Comparison of ENCODE assay signal across 8 mouse cellular contexts in genomic region chr1:187662083-187662609, GRCm38 (mm10). TPM values are rescaled to one million over a fixed set of nuclear protein-coding genes. Genes with fewer than 3 reads are reported as not detected.
DNase-seq lines count a peak whose midpoint lies in the region; ATAC-seq and TF ChIP-seq lines count a peak whose summit lies in the region.

No protein-coding gene starts in this region.

- no peak overlapping the region for H3K4me2 ChIP-seq in midbrain, embryonic 13.5 days (replicated peaks)
- H3K4me2 ChIP-seq in midbrain, postnatal 0 days (ENCODE audit: low read depth, low read length, poor library complexity, severe bottlenecking), result no peak overlapping the region
- H3K4me2 ChIP-seq in heart, embryonic 12.5 days, result peak overlapping the region; percentile 61
- H3K4me2 ChIP-seq in kidney, embryonic 15.5 days, result peak overlapping the region; percentile 50
- peak overlapping the region; percentile 31 for H3K4me2 ChIP-seq in stomach, embryonic 15.5 days

- H3K4me1 ChIP-seq in midbrain, embryonic 13.5 days (replicated peaks), result peaks cover 21% of the 10 kb centered on the region
- no peaks in the 10 kb centered on the region for H3K4me1 ChIP-seq in midbrain, postnatal 0 days (ENCODE audit: insufficient read depth, low read length)
- H3K4me1 ChIP-seq in heart, embryonic 12.5 days (replicated peaks), result peaks cover 50% of the 10 kb centered on the region
- H3K4me1 ChIP-seq in kidney, embryonic 15.5 days, result peaks cover 40% of the 10 kb centered on the region
- peaks cover 11% of the 10 kb centered on the region for H3K4me1 ChIP-seq in stomach, embryonic 15.5 days

- no peak for TF ChIP-seq CTCF in midbrain, postnatal 0 days (IDR thresholded peaks at IDR 0.05)

- peak; percentile 34; the same call in 1 of the 2 replicates for ATAC-seq in midbrain, embryonic 13.5 days
- ATAC-seq in midbrain, postnatal 0 days (ENCODE audit: low FRiP score), result no peak
- no peak; the same call in 1 of the 2 replicates for ATAC-seq in heart, embryonic 12.5 days (ENCODE audit: insufficient number of reproducible peaks, low FRiP score)
- peak; percentile 77 for ATAC-seq in kidney, embryonic 15.5 days (replicated peaks; ENCODE audit: low FRiP score)
- peak; percentile 47; the same call in 1 of the 2 replicates for ATAC-seq in stomach, embryonic 15.5 days (ENCODE audit: insufficient read depth, low FRiP score, low read depth)
- no peak for ATAC-seq in megakaryocyte, adult 5-6 weeks (ENCODE audit: poor library complexity, severe bottlenecking)

- 44% methylated on average over 12 of the region's 12 CpGs for WGBS in midbrain, embryonic 13.5 days
- 50% methylated on average over 12 of the region's 12 CpGs for WGBS in midbrain, postnatal 0 days
- WGBS in heart, embryonic 12.5 days, result 24% methylated on average over 12 of the region's 12 CpGs
- WGBS in kidney, embryonic 15.5 days, result 14% methylated on average over 12 of the region's 12 CpGs
- WGBS in stomach, embryonic 15.5 days, result 26% methylated on average over 12 of the region's 12 CpGs

- H3K4me3 ChIP-seq in midbrain, embryonic 13.5 days (replicated peaks), result no peak overlapping the region
- H3K4me3 ChIP-seq in midbrain, postnatal 0 days (ENCODE audit: low read depth, low read length), result no peak overlapping the region
- H3K4me3 ChIP-seq in heart, embryonic 12.5 days, result peak overlapping the region; percentile 32
- H3K4me3 ChIP-seq in kidney, embryonic 15.5 days (replicated peaks), result 0 out of 2 replicates have a peak overlapping the region, but pooled peaks have one; percentile 10
- no peak overlapping the region for H3K4me3 ChIP-seq in stomach, embryonic 15.5 days (replicated peaks)

- no peaks in the 10 kb centered on the region for H3K27me3 ChIP-seq in midbrain, embryonic 13.5 days
- H3K27me3 ChIP-seq in midbrain, postnatal 0 days (ENCODE audit: insufficient read depth, low read length), result no peaks in the 10 kb centered on the region
- H3K27me3 ChIP-seq in heart, embryonic 12.5 days (replicated peaks), result no peaks in the 10 kb centered on the region
- no peaks in the 10 kb centered on the region for H3K27me3 ChIP-seq in kidney, embryonic 15.5 days
- H3K27me3 ChIP-seq in stomach, embryonic 15.5 days (replicated peaks), result no peaks in the 10 kb centered on the region

- H3K9me3 ChIP-seq in midbrain, embryonic 13.5 days, result no peaks in the 10 kb centered on the region
- no peaks in the 10 kb centered on the region for H3K9me3 ChIP-seq in midbrain, postnatal 0 days (ENCODE audit: low read length)
- no peaks in the 10 kb centered on the region for H3K9me3 ChIP-seq in heart, embryonic 12.5 days (replicated peaks)
- no peaks in the 10 kb centered on the region for H3K9me3 ChIP-seq in kidney, embryonic 15.5 days (replicated peaks)
- H3K9me3 ChIP-seq in stomach, embryonic 15.5 days, result no peaks in the 10 kb centered on the region

- H3K36me3 ChIP-seq in midbrain, embryonic 13.5 days, result no peaks in the 10 kb centered on the region
- H3K36me3 ChIP-seq in midbrain, postnatal 0 days (ENCODE audit: insufficient read depth, low read length), result no peaks in the 10 kb centered on the region
- no peaks in the 10 kb centered on the region for H3K36me3 ChIP-seq in heart, embryonic 12.5 days
- no peaks in the 10 kb centered on the region for H3K36me3 ChIP-seq in kidney, embryonic 15.5 days
- no peaks in the 10 kb centered on the region for H3K36me3 ChIP-seq in stomach, embryonic 15.5 days

- no peak overlapping the region for H3K9ac ChIP-seq in midbrain, embryonic 13.5 days (replicated peaks)
- H3K9ac ChIP-seq in midbrain, postnatal 0 days (replicated peaks; ENCODE audit: low read length, poor library complexity, severe bottlenecking), result no peak overlapping the region
- peak overlapping the region; percentile 34; the same call in 1 of the 2 replicates for H3K9ac ChIP-seq in heart, embryonic 12.5 days
- H3K9ac ChIP-seq in kidney, embryonic 15.5 days, result no peak overlapping the region
- no peak overlapping the region for H3K9ac ChIP-seq in stomach, embryonic 15.5 days

- DNase-seq in midbrain, postnatal 0 days (ENCODE audit: low spot score), result no peak
- DNase-seq in layer of hippocampus, adult 11-12 months (ENCODE audit: low spot score), result no peak
- no peak for DNase-seq in cerebellum, postnatal 25 days

- no peak overlapping the region for H3K27ac ChIP-seq in midbrain, embryonic 13.5 days
- H3K27ac ChIP-seq in midbrain, postnatal 0 days (ENCODE audit: low read depth, low read length), result no peak overlapping the region
- peak overlapping the region; percentile 58 for H3K27ac ChIP-seq in heart, embryonic 12.5 days (ENCODE audit: poor library complexity, severe bottlenecking)
- H3K27ac ChIP-seq in kidney, embryonic 15.5 days, result peak overlapping the region; percentile 78
- no peak overlapping the region for H3K27ac ChIP-seq in stomach, embryonic 15.5 days

RNA-seq across cellular contexts. Expression of gene Esrrg, which starts 53.6 kb away (rescaled TPM):
- polyA plus RNA-seq in midbrain, embryonic 13.5 days (2015; fragmentation: Nextera tagmentation; extraction: Ambion mirVana), result 16.5 and 16.9 TPM in 2 replicates
- total RNA-seq in midbrain, postnatal 0 days (2014; rRNA removed), result 34.7 and 39.8 TPM in 2 replicates
- 16.4 and 17.1 TPM in 2 replicates for polyA plus RNA-seq in midbrain, postnatal 0 days (2015; fragmentation: Nextera tagmentation; extraction: Ambion mirVana)
- polyA plus RNA-seq in heart, embryonic 12.5 days (2016; fragmentation: Nextera tagmentation; extraction: Ambion mirVana), result 33.3 and 39.3 TPM in 2 replicates
- polyA plus RNA-seq in kidney, embryonic 15.5 days (2015; fragmentation: Nextera tagmentation; extraction: Ambion mirVana), result 27.1 and 29.2 TPM in 2 replicates
- 8.2 and 9.7 TPM in 2 replicates for polyA plus RNA-seq in stomach, embryonic 15.5 days (2015; fragmentation: Nextera tagmentation; extraction: Ambion mirVana)
- total RNA-seq in megakaryocyte, adult 5-6 weeks (2015), result not detected in 2 replicates
- total RNA-seq in megakaryocyte, adult 5-6 weeks (2017), result not detected in 2 replicates

Comparison
In these comparisons a context has a peak if more than half of its experiments do, and no peak if none do; other contexts are left out.
1. ATAC-seq: peak in midbrain, embryonic 13.5 days (single experiment), kidney, embryonic 15.5 days (single experiment) and stomach, embryonic 15.5 days (single experiment); none in midbrain, postnatal 0 days (single experiment), heart, embryonic 12.5 days (single experiment) and megakaryocyte, adult 5-6 weeks (single experiment).
2. H3K27ac ChIP-seq: peak in heart, embryonic 12.5 days (single experiment) and kidney, embryonic 15.5 days (single experiment); none in midbrain, embryonic 13.5 days (single experiment), midbrain, postnatal 0 days (single experiment) and stomach, embryonic 15.5 days (single experiment).
3. H3K4me2 ChIP-seq: peak in heart, embryonic 12.5 days (single experiment), kidney, embryonic 15.5 days (single experiment) and stomach, embryonic 15.5 days (single experiment); none in midbrain, embryonic 13.5 days (single experiment) and midbrain, postnatal 0 days (single experiment).
4. H3K4me3 ChIP-seq: peak in heart, embryonic 12.5 days (single experiment) and kidney, embryonic 15.5 days (single experiment); none in midbrain, embryonic 13.5 days (single experiment), midbrain, postnatal 0 days (single experiment) and stomach, embryonic 15.5 days (single experiment).